Mouse (Mus musculus) lung, postnatal 0 days (tissue): ENCODE measurements around the gene Tnks1bp1.

ENCODE experiments used
- CTCF ChIP-seq: IDR thresholded peaks from 2 replicates; pipeline ENCODE4 v1.5.1; 2016; ENCODE audit warnings: antibody characterized with exemption, mild to moderate bottlenecking
- EP300 ChIP-seq: IDR thresholded peaks from 2 replicates; pipeline ENCODE4 v1.6.1; 2016; ENCODE audit warnings: antibody characterized with exemption, mild to moderate bottlenecking, control low read depth

GRCm38 (mm10) chr2:85071921-85072320 is 24.1 kb downstream of the Tnks1bp1 start:
- TF ChIP-seq CTCF (no peak), EP300 (no peak)
